Mouse (Mus musculus) heart, adult 11 months (tissue): ENCODE measurements at regions not wholly inside any gene's neighbourhood (a gene's known extent, or its start where the extent isn't known, plus 50 kb on each side); places are given as distances from the start of the nearest gene placed in this dataset.

Experiments
- DNase-seq: peaks from one replicate; pipeline ENCODE4 v3.0.0; 2022

- DNase-seq, result no peak
Observed at GRCm38 (mm10) chr14:72942571-72942970, 106.3 kb downstream of the Cysltr2 start.

GRCm38 (mm10) chr14:72939067-72939393 is 109.9 kb downstream of the Cysltr2 start:
- no peak for DNase-seq

GRCm38 (mm10) chr14:72938382-72939066 is 110.4 kb downstream of the Cysltr2 start:
- DNase-seq, result no peak

- no peak for DNase-seq
Observed at GRCm38 (mm10) chr14:72933598-72933997, 115.3 kb downstream of the Cysltr2 start.

GRCm38 (mm10) chr14:72932296-72932695 is 116.6 kb downstream of the Cysltr2 start:
- peak; percentile 95 for DNase-seq

GRCm38 (mm10) chr14:72901171-72901926 is 147.6 kb downstream of the Cysltr2 start:
- no peak for DNase-seq

- DNase-seq, result no peak
Observed at GRCm38 (mm10) chr14:72899630-72900029, 149.3 kb downstream of the Cysltr2 start.

- DNase-seq, result no peak
Observed at GRCm38 (mm10) chr14:72892316-72892715, 156.6 kb downstream of the Cysltr2 start.

GRCm38 (mm10) chr14:72889663-72890062 is 159.3 kb downstream of the Cysltr2 start:
- no peak for DNase-seq

GRCm38 (mm10) chr14:72887470-72888071 is 161.3 kb downstream of the Cysltr2 start:
- DNase-seq, result no peak

GRCm38 (mm10) chr14:72886935-72887369 is 162.0 kb downstream of the Cysltr2 start:
- DNase-seq, result peak; percentile 95

GRCm38 (mm10) chr14:72885824-72886223 is 163.1 kb downstream of the Cysltr2 start:
- DNase-seq, result no peak

- no peak for DNase-seq
Observed at GRCm38 (mm10) chr14:72884561-72884960, 164.4 kb downstream of the Cysltr2 start.

GRCm38 (mm10) chr14:72877132-72877531 is 167.3 kb upstream of the Fndc3a start:
- DNase-seq, result peak; percentile 93

- no peak for DNase-seq
Observed at GRCm38 (mm10) chr14:72873494-72873893, 163.7 kb upstream of the Fndc3a start.

GRCm38 (mm10) chr14:72869188-72869749 is 159.5 kb upstream of the Fndc3a start:
- peak; percentile 70 for DNase-seq

- DNase-seq, result peak; percentile 25
Observed at GRCm38 (mm10) chr14:72866896-72867295, 157.1 kb upstream of the Fndc3a start.

GRCm38 (mm10) chr14:72865531-72865930 is 155.7 kb upstream of the Fndc3a start:
- no peak for DNase-seq

GRCm38 (mm10) chr14:72864792-72865191 is 155.0 kb upstream of the Fndc3a start:
- no peak for DNase-seq

- no peak for DNase-seq
Observed at GRCm38 (mm10) chr14:72864130-72864529, 154.3 kb upstream of the Fndc3a start.

GRCm38 (mm10) chr14:72862806-72863526 is 153.2 kb upstream of the Fndc3a start:
- DNase-seq, result no peak

- DNase-seq, result peak; percentile 79
Observed at GRCm38 (mm10) chr14:72854226-72854625, 144.4 kb upstream of the Fndc3a start.

- peak; percentile 17 for DNase-seq
Observed at GRCm38 (mm10) chr14:72853104-72853503, 143.3 kb upstream of the Fndc3a start.
